Mouse (Mus musculus) hindbrain, postnatal 0 days (tissue): Measurements from ENCODE around the gene Slc9a2. TPM values are rescaled to one million over a fixed set of nuclear protein-coding genes. Genes with fewer than 3 reads are reported as not detected.
"Not testable (repeated sequence)": the region's sequence is repeated elsewhere in the genome, so short reads cannot be mapped to it uniquely, and the experiment has no call there.

Experiments used
- ATAC-seq: fragments of 200-750 bp; cut with Nextera tagmentation; 2 replicates; pipeline ENCODE4 v1.8.0; 2017; ENCODE audit warnings: mild to moderate bottlenecking, moderate TSS enrichment, moderate library complexity
- DNase-seq: peaks from one replicate; pipeline ENCODE4 v3.0.0-alpha.2; 2015; ENCODE audit warnings: low spot score
- H3K27ac ChIP-seq: fragments of 300-500 bp; sonication (generic); 2 replicates; pipeline ENCODE4 v1.5.1; 2014; ENCODE audit warnings: mild to moderate bottlenecking
- H3K27me3 ChIP-seq: fragments of 300-500 bp; sonication (generic); 2 replicates; pipeline ENCODE4 v1.6.1; 2014; ENCODE audit warnings: low read length, mixed read lengths; ENCODE audit not compliant: insufficient read depth
- H3K36me3 ChIP-seq: fragments of 300-500 bp; sonication (generic); 2 replicates; pipeline ENCODE4 v1.6.1; 2014; ENCODE audit warnings: low read length, mixed read lengths; ENCODE audit not compliant: insufficient read depth
- H3K4me1 ChIP-seq: fragments of 300-500 bp; sonication (generic); 2 replicates; pipeline ENCODE4 v1.6.1; 2014; ENCODE audit warnings: antibody characterized with exemption, low read length, mixed read lengths; ENCODE audit not compliant: insufficient read depth
- H3K4me2 ChIP-seq: fragments of 300-500 bp; sonication (generic); 2 replicates; pipeline ENCODE4 v1.6.1; 2014; ENCODE audit warnings: low read depth, mild to moderate bottlenecking, low read length, moderate library complexity, mixed read lengths
- H3K4me3 ChIP-seq: fragments of 300-500 bp; sonication (generic); 2 replicates; pipeline ENCODE4 v1.5.1; 2014; ENCODE audit warnings: low read length
- H3K9ac ChIP-seq: fragments of 300-500 bp; sonication (generic); replicated peaks from 2 replicates; pipeline ENCODE4 v1.6.1; 2014; ENCODE audit warnings: mild to moderate bottlenecking, low read length, moderate library complexity, mixed read lengths
- H3K9me3 ChIP-seq: fragments of 300-500 bp; sonication (generic); 2 replicates; pipeline ENCODE4 v1.6.1; 2016; ENCODE audit warnings: low read length, mixed read lengths
- CTCF ChIP-seq: IDR thresholded peaks from 2 replicates; pipeline ENCODE4 v1.5.1; 2016; ENCODE audit warnings: antibody characterized with exemption, control low read depth, low read depth
- whole genome bisulfite sequencing: fragments of 180-500 bp; shearing (Covaris S2); extraction: QIAGEN DNeasy Blood & Tissue Kit; methylation state at CpG from one replicate; pipeline ENCODE4 v1.1.7; 2014; 5-methylcytosine and 5-hydroxymethylcytosine counted together
- polyA plus RNA-seq: library from polyadenylated mRNA; unstranded; fragments of >200 nt; fragmentation: Nextera tagmentation; extraction: Ambion mirVana; gene quantifications from 2 replicates; pipeline ENCODE4 v1.2.1, GENCODE M21; 2015
- total RNA-seq: library from RNA; depleted of rRNA; stranded (reverse); fragments of >200 nt; gene quantifications from 2 replicates; pipeline ENCODE4 v1.2.3, GENCODE M21; 2014

The Slc9a2 gene
- total and polyA plus RNA-seq, 2 experiments from 2014 or later = 0.78 to 3.5 TPM

DNA sequence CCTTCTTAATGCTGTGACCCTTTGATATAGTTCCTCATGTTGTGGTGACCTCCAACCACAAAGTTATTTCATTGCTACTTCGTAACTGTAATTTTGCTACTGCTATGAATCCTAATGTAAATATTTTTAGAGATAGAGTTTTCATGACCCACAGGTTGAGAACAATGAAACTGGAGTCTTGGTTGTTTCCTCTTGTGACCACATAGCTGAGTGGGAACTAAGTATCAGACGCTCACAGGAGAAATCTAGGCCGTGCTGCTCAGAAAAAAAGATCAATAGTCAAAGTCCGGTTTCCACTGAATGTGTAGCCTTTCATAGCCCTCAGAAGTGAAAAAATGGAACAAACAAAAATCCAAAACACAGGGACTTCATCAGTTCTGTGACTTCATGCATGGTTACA lies 24.7 kb downstream of the Slc9a2 start:
- H3K4me1 ChIP-seq = no peaks in the 10 kb centered on the region
- no peak overlapping the region for H3K4me3 ChIP-seq
- H3K9me3 ChIP-seq = no peaks in the 10 kb centered on the region
- H3K36me3 ChIP-seq = no peaks in the 10 kb centered on the region
- no peak for TF ChIP-seq CTCF
- DNase-seq = no peak
- WGBS = 90% methylated on average over 4 of the region's 4 CpGs
- no peak overlapping the region for H3K27ac ChIP-seq
- ATAC-seq = no peak
- no peak overlapping the region for H3K4me2 ChIP-seq
- H3K27me3 ChIP-seq = no peaks in the 10 kb centered on the region
- H3K9ac ChIP-seq = no peak overlapping the region

DNA sequence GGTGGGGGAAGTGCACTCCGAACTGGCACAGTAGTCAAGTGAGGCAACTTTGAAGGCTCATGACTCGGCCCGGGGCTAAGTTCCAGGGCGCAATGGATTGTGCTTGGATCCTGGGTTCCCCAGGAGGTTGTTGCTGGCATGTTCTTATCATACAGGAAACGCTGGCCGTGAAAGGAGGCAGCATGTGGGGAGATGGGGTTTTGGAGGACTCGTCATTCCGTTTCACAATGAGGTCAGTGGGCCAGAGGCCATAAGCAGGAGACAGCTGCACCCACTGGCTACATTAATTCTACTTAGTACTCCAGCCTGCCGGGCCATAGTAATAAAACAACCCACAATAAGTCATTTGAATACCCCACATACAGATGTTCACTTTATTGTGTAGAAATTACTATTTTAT lies 34.6 kb downstream of the Slc9a2 start:
- ATAC-seq (no peak), DNase-seq (no peak)
- WGBS = 75% methylated on average over 9 of the region's 9 CpGs
- H3K9ac ChIP-seq = no peak overlapping the region
- no peak overlapping the region for H3K4me3 ChIP-seq
- no peak for TF ChIP-seq CTCF
- no peak overlapping the region for H3K4me2 ChIP-seq
- H3K4me1 ChIP-seq = no peaks in the 10 kb centered on the region
- H3K27me3 ChIP-seq = no peaks in the 10 kb centered on the region
- no peaks in the 10 kb centered on the region for H3K36me3 ChIP-seq
- H3K27ac ChIP-seq = no peak overlapping the region
- no peaks in the 10 kb centered on the region for H3K9me3 ChIP-seq

DNA sequence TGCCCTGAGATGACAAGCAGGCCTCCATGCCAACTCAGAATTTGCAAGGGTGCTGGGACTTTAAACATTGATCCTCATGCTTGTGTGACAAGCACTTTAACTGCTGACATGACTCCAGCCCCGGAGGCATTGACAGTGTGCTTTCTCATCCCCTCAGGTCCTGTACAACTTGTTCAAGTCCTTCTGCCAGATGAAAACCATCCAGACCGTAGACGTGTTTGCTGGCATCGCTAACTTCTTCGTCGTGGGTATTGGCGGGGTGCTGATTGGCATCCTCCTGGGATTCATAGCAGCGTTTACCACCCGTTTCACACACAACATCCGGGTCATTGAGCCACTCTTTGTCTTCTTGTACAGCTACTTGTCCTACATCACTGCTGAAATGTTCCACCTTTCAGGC lies 45.7 kb downstream of the Slc9a2 start:
- Histone ChIP-seq H3K4me1 (no peaks in the 10 kb centered on the region), H3K4me3 (no peak overlapping the region), H3K27me3 (no peaks in the 10 kb centered on the region), H3K27ac (no peak overlapping the region), H3K36me3 (no peaks in the 10 kb centered on the region), H3K9me3 (no peaks in the 10 kb centered on the region), H3K4me2 (no peak overlapping the region), H3K9ac (no peak overlapping the region)
- ATAC-seq (no peak), DNase-seq (no peak)
- TF ChIP-seq CTCF = no peak
- 72% methylated on average over 10 of the region's 10 CpGs for WGBS

DNA sequence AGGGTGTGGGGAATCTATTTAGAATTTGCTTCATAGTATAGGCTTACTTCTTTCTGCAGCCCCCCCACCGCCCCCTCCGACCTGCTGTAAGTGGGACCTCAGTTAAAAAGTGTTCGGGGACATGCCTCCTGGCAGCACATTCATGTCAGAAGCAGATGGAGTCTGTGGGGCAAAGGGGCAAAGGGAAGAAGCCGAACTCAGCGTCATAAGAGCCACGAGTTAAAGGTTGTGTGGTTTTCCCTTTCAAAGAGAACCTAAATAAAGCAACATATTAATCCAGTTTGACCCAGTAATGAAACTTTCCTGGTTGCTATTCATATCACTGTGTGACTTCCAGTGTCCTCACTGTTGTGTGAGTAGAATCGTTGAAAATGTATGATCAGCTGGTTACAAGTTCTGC lies 47.0 kb downstream of the Slc9a2 start:
- Histone ChIP-seq H3K27ac (no peak overlapping the region), H3K9me3 (no peaks in the 10 kb centered on the region), H3K9ac (no peak overlapping the region), H3K4me3 (no peak overlapping the region), H3K4me2 (no peak overlapping the region), H3K27me3 (no peaks in the 10 kb centered on the region), H3K4me1 (no peaks in the 10 kb centered on the region), H3K36me3 (no peaks in the 10 kb centered on the region)
- DNase-seq (no peak), ATAC-seq (no peak)
- WGBS = 90% methylated on average over 7 of the region's 7 CpGs
- no peak for TF ChIP-seq CTCF

DNA sequence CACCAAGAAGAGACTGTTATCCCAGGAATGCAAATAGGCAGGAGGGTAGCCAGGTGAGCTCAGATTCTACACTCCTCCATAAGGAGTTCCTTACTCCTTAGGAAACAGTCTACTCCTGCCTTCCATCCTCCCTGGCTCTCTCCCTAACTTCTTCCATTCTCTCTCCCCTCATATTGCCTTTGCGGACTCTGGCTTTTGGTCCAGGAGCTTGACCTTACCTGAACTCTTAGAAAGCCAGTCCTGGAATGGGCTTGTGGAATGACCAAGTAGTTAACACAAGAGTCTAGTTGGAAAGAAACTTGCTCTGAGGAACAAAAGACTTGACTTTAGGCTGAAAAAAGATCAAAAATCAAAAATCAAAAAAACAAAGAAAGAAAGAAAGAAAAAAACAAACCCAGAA lies 48.3 kb downstream of the Slc9a2 start:
- H3K36me3 ChIP-seq = no peaks in the 10 kb centered on the region
- H3K9me3 ChIP-seq = no peaks in the 10 kb centered on the region
- no peak for DNase-seq
- H3K27me3 ChIP-seq = no peaks in the 10 kb centered on the region
- H3K27ac ChIP-seq = no peak overlapping the region
- H3K9ac ChIP-seq = no peak overlapping the region
- ATAC-seq = no peak
- no peak overlapping the region for H3K4me2 ChIP-seq
- TF ChIP-seq CTCF = no peak
- no peak overlapping the region for H3K4me3 ChIP-seq
- 93% methylated on average over 1 of the region's 1 CpGs for WGBS
- H3K4me1 ChIP-seq = no peaks in the 10 kb centered on the region

DNA sequence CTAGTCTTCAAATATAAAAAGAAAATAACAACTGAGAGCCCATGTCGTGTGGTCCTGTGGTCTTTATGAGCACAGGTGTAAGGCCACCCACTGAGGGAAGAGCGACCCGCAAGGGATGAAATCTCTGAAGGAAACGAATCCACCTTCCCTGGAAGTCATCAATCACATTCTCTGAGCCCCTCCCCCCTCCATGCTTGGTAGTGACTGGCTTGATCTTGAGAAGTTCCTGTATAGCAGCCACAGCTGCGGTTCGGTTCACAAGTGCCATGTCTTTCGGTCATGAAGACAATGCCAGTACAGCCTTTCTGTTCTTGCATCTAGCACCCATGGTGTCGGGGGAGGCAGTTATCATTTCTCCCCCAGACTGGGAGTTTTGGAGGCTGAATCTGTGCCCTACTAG lies 57.3 kb downstream of the Slc9a2 start:
- no peak for DNase-seq
- Histone ChIP-seq H3K36me3 (no peaks in the 10 kb centered on the region), H3K4me2 (no peak overlapping the region), H3K9me3 (no peaks in the 10 kb centered on the region), H3K27ac (no peak overlapping the region), H3K27me3 (no peaks in the 10 kb centered on the region), H3K4me1 (no peaks in the 10 kb centered on the region), H3K9ac (no peak overlapping the region), H3K4me3 (no peak overlapping the region)
- TF ChIP-seq CTCF = no peak
- WGBS = 81% methylated on average over 8 of the region's 8 CpGs
- no peak for ATAC-seq

DNA sequence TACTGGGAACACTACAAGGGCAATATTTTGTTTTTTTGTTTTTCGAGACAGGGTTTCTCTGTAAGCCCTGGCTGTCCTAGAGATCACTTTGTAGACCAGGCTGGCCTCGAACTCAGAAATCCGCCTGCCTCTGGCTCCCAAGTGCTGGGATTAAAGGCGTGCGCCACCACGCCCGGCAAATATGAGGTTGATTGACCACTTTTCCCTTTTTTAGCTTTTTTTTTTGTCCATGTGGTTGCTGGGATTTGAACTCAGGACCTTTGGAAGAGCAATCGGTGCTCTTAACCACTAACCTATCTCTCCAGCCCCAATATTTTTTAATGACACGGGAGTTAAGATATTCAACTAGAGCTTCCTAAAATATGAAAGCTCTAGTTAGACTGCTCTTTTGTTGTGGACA lies 57.9 kb downstream of the Slc9a2 start:
- H3K27ac ChIP-seq, H3K4me3 ChIP-seq, H3K27me3 ChIP-seq, H3K9me3 ChIP-seq, H3K36me3 ChIP-seq, H3K4me1 ChIP-seq, H3K4me2 ChIP-seq, DNase-seq, ATAC-seq, H3K9ac ChIP-seq: not testable (repeated sequence)
- WGBS = 94% methylated on average over 9 of the region's 9 CpGs
